Mouse (Mus musculus): ENCODE data around the gene Epb42.
A peak's percentile ranks its signal among the peaks of the same experiment; 100 is the strongest.
"Not testable (repeated sequence)": the region's sequence is repeated elsewhere in the genome, so short reads cannot be mapped to it uniquely, and the experiment has no call there.

The Epb42 gene

GRCm38 (mm10) chr2:121007925-121008663, 28.8 kb downstream of the Epb42 start, which contains the start of gene Ccndbp1:
Gene Ccndbp1, plus strand, starts transcription at chr2:121008403.
- DNase-seq (ENCODE audit: low read depth, low spot score), result peak; percentile 95

- no peak for DNase-seq (ENCODE audit: low read depth, low spot score)
Observed at GRCm38 (mm10) chr2:121006986-121007385, 29.9 kb downstream of the Epb42 start.

- DNase-seq (ENCODE audit: low read depth, low spot score), result no peak
Observed at GRCm38 (mm10) chr2:121004018-121004811, 32.7 kb downstream of the Epb42 start.

- DNase-seq (ENCODE audit: low read depth, low spot score), result peak; percentile 81
Observed at GRCm38 (mm10) chr2:121003586-121003985, 33.3 kb downstream of the Epb42 start.

GRCm38 (mm10) chr2:120998863-120999262, 38.0 kb downstream of the Epb42 start:
- no peak for DNase-seq (ENCODE audit: low read depth, low spot score)

GRCm38 (mm10) chr2:120996607-120997006, 40.3 kb downstream of the Epb42 start:
- not testable (repeated sequence) for DNase-seq (ENCODE audit: low read depth, low spot score)

GRCm38 (mm10) chr2:120991196-120991595, 45.7 kb downstream of the Epb42 start:
- peak; percentile 66 for DNase-seq (ENCODE audit: low read depth, low spot score)

- peak; percentile 68 for DNase-seq (ENCODE audit: low read depth, low spot score)
Observed at GRCm38 (mm10) chr2:120985241-120985640, 51.6 kb downstream of the Epb42 start.

- DNase-seq (ENCODE audit: low read depth, low spot score), result no peak
Observed at GRCm38 (mm10) chr2:120983611-120984010, 53.3 kb downstream of the Epb42 start.

GRCm38 (mm10) chr2:120980861-120981260, 56.0 kb downstream of the Epb42 start:
- DNase-seq (ENCODE audit: low read depth, low spot score), result no peak

- no peak for DNase-seq (ENCODE audit: low read depth, low spot score)
Observed at GRCm38 (mm10) chr2:120979819-120980218, 57.1 kb downstream of the Epb42 start.

GRCm38 (mm10) chr2:120978693-120979037, 58.2 kb downstream of the Epb42 start:
- DNase-seq (ENCODE audit: low read depth, low spot score), result no peak

GRCm38 (mm10) chr2:120977926-120978692, 58.8 kb downstream of the Epb42 start:
- DNase-seq (ENCODE audit: low read depth, low spot score), result no peak

GRCm38 (mm10) chr2:120976990-120977925, 59.6 kb downstream of the Epb42 start, which contains the start of gene Tmem62:
Gene Tmem62, plus strand, starts transcription at chr2:120977017.
- peak; percentile 30 for DNase-seq (ENCODE audit: low read depth, low spot score)

GRCm38 (mm10) chr2:120976308-120976707, 60.6 kb downstream of the Epb42 start:
- peak; percentile 30 for DNase-seq (ENCODE audit: low read depth, low spot score)

- peak; percentile 86 for DNase-seq (ENCODE audit: low read depth, low spot score)
Observed at GRCm38 (mm10) chr2:120972964-120973363, 63.9 kb downstream of the Epb42 start.

GRCm38 (mm10) chr2:120972257-120972656, 64.6 kb downstream of the Epb42 start:
- DNase-seq (ENCODE audit: low read depth, low spot score), result not testable (repeated sequence)

GRCm38 (mm10) chr2:120971766-120972165, 65.1 kb downstream of the Epb42 start:
- DNase-seq (ENCODE audit: low read depth, low spot score), result no peak

GRCm38 (mm10) chr2:120970559-120971080, 66.3 kb downstream of the Epb42 start, which contains the start of gene Ubr1:
Gene Ubr1, minus strand, starts transcription at chr2:120970715.
- peak; percentile 92 for DNase-seq (ENCODE audit: low read depth, low spot score)

GRCm38 (mm10) chr2:120970045-120970539, 66.8 kb downstream of the Epb42 start:
- DNase-seq (ENCODE audit: low read depth, low spot score), result no peak

Measured in ES-CJ7 (cell line).